Mouse (Mus musculus) right cerebral cortex, postnatal 14 days (tissue): ENCODE data around the gene Olfr33.

Experiments used
- DNase-seq: peaks from one replicate; pipeline ENCODE4 v3.0.0; 2022

Gene Olfr33

DNA sequence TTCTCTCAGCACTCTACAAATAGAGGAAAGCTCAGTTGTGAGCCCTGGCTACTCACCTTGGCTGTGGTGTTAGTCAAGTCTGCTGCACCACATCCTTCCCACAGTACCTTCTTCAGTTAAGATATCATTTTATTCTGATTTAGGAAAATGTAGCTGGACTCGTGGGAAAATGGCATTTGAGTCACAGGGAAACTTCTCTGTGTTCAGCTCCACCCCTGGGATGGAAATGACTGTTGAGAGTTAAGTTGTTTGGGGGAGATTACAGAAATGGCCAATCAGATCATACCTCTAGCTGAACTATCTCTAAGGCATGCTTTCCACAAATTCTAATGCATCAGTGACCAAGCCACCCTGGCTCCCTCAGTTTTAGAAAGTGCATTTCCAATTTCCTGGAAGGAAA, at the start of gene Olfr33:
Gene Olfr33 (minus strand): TSS at position 101 of the 400 bp plus-strand sequence.
- DNase-seq, result no peak

DNA sequence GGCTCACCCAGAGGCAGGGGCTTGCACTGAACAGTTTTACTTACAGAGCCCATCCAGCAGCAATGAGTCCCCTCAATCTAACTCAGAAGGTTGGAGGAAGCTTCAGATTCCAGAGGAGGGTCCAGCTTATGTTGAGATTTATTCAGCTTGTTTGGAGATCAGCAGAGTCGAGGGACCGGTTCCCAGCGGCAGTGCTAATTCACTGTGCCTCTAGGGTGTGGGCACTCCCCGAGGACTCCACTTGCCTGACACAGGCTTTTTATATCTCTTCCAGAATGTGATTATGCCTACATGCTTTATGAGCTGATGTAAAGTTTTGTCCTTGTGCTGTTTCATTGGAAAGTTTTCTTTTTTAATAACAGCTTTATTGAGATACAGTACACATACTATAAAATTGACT, 40.4 kb upstream of the Olfr33 start, which contains the start of the genes Olfr560 and Olfr78:
Gene Olfr560 (minus strand): TSS at position 101 of the 400 bp plus-strand sequence.
Gene Olfr78 (minus strand): TSS at position 206 of the 400 bp plus-strand sequence.
- DNase-seq, result no peak

DNA sequence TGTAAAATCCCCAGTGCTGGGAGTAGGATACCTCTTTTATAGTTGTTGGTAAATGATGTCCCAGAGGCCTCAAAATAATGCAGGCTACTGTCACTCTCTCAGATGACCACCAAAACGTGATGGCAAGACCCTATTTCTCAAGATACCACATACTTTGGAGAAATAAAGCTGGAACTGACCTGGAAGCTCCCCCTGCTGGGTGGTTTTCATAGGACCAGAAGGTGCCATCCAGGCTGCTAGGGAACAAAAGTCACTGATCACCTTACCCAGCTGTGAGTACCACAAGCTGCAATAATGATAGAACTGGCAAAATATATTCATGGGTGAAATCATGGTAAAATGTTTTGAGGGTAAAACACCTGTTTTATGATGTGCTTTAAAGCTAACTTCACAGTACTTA, 33.2 kb upstream of the Olfr33 start:
- DNase-seq, result no peak

- no peak for DNase-seq
These were observed 18.8 kb upstream of the Olfr33 start for GRCm38 (mm10) chr7:102737705-102738104.

GRCm38 (mm10) chr7:102733793-102734192, 14.9 kb upstream of the Olfr33 start:
- no peak for DNase-seq

DNA sequence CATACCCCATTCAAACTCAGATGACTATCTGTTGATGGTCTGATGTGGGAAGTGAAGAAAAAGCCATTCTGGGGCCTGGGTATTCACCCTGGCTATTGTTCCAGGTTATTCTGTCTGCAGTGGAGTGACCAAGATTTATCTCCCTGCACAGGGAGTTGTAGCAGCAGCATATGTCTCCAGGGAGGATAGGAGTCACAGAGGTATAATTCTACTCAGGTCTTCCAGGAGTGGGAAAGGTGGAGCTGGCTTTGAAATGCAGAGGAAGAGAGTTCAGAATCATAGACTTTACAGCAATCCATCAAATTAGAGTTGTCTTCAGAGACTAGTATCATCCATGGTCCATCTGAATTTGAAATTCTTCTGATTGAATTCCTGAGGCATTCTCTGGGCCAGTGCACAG, 8.5 kb upstream of the Olfr33 start, which contains the start of gene Olfr559:
Gene Olfr559 (minus strand): TSS at position 101 of the 400 bp plus-strand sequence.
- DNase-seq, result no peak

GRCm38 (mm10) chr7:102701915-102702314, 17.0 kb downstream of the Olfr33 start, which contains the start of gene Olfr558:
TSS of gene Olfr558 (plus strand) at chr7:102702215.
- no peak for DNase-seq

GRCm38 (mm10) chr7:102698461-102698860, 20.4 kb downstream of the Olfr33 start:
- no peak for DNase-seq

GRCm38 (mm10) chr7:102695358-102696125, 23.3 kb downstream of the Olfr33 start, which contains the start of gene Olfr557:
TSS of gene Olfr557 (plus strand) at chr7:102695910.
- DNase-seq, result peak; percentile 13

DNA sequence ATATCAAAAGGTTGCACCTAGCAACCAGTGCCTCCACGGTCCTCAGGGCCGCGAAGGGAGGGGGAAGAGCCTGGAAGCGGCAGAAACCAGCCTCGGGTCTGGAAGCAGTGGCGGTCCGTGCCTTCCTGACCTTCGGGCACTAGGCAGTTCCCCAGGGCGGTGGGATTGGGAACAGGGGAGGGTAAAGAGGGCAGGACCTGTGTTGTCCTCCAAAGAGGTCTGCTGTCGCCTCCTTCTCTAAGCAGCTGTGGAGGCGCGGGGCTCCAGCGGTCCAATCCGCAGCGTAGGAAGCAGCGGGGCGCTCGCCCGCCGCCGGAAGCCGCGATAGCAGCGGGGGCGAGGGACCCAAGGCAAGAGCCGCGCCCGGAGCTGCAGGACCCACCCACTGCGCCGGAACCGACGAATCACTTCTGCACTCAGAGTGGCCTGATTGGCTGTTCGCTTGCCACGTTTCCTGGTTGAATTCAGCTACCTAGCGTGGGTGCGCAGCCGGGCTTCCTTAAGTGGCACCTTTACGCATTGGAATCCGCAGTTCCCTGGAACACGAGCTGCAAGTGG, 31.8 kb downstream of the Olfr33 start, which contains the start of gene Trim68:
Gene Trim68 (minus strand): TSS at position 384 of the 558 bp plus-strand sequence.
- peak; percentile 88 for DNase-seq

GRCm38 (mm10) chr7:102681916-102682315, 37.0 kb downstream of the Olfr33 start:
- no peak for DNase-seq

GRCm38 (mm10) chr7:102676225-102676624, 42.6 kb downstream of the Olfr33 start:
- no peak for DNase-seq

DNA sequence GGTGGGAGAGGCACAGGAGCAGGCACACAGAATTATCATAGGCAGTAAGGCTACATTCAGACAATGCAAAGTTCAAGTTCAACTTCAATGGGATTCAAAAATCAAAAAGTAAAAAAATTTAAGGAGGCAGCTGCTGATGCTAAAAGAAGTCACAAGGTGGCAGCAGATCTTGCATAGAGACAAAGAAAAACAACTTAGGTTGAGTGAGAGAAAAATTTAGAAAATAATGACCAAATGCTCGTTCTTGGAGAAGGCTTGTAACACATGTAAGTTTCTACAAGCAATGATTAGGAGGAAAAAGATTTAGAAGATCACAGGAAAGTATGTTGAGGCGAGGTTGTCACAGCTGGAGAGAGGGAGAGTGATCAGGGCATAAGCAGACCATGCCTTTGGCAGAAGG, 53.5 kb downstream of the Olfr33 start:
- no peak for DNase-seq

- no peak for DNase-seq
These were observed 54.3 kb downstream of the Olfr33 start, which contains the start of gene Olfr556 for GRCm38 (mm10) chr7:102664599-102664998. TSS of gene Olfr556 (plus strand) at chr7:102664899.
